ENCODE assay signal across 11 mouse cellular contexts in genomic region chr7:101472598-101473558, GRCm38 (mm10). TPM values are rescaled to one million over a fixed set of nuclear protein-coding genes. Genes with fewer than 3 reads are reported as not detected.
DNase-seq lines count a peak whose midpoint lies in the region; ATAC-seq and TF ChIP-seq lines count a peak whose summit lies in the region.
"Had no signal": no experiment of that assay in that cellular context is flagged by ENCODE, and none has a peak within 500 bp of the region (broad histone marks: within the 10 kb centered on the region; RNA-seq: fewer than 3 reads in every experiment).

No protein-coding gene starts in this region.

- no peak for DNase-seq in layer of hippocampus, adult 2 months (ENCODE audit: low spot score in 2 of 2)
- no peak for DNase-seq in layer of hippocampus, adult 8-10 months (ENCODE audit: low spot score in 2 of 2)
- DNase-seq in NIH3T3 (ENCODE audit: low read depth): peak; percentile 43
- DNase-seq in heart, postnatal 14 days: peak; percentile 69 to 70
- DNase-seq in right cerebral cortex, postnatal 10 days (ENCODE audit: low spot score in 2 of 2): no peak
- no peak for DNase-seq in left cerebral cortex, postnatal 36 days (ENCODE audit: low spot score in 2 of 2)
- DNase-seq: cerebellum, adult 8-10 months; liver had no signal

- peak overlapping the region; percentile 56; the same call in 1 of the 2 replicates for H3K27ac ChIP-seq in layer of hippocampus, adult 2 months
- H3K27ac ChIP-seq in embryonic fibroblast, embryonic 13.5 days (ENCODE audit: insufficient read depth, low read length): peak overlapping the region; percentile 23

- no peak for TF ChIP-seq POLR2A in embryonic fibroblast, embryonic 13.5 days (IDR thresholded peaks at IDR 0.05; ENCODE audit: low read depth, low read length)

- no peak for ATAC-seq in frontal cortex, adult (ENCODE audit: low TSS enrichment)

- intact Hi-C loops in heart, postnatal 14 days (cut with DNase I): loop anchor here (2.0 kb wide), 1 partner anchor 22 kb away; no protein-coding TSS in a partner anchor
- intact Hi-C loops in left cerebral cortex, postnatal 36 days (cut with DNase I): no loop called here

- peaks cover 20% of the 10 kb centered on the region; the same call in 1 of the 2 replicates for H3K4me1 ChIP-seq in embryonic fibroblast, embryonic 13.5 days (ENCODE audit: control insufficient read depth, insufficient read depth, low read length)

- no peak overlapping the region for H3K4me3 ChIP-seq in layer of hippocampus, adult 2 months
- H3K4me3 ChIP-seq in embryonic fibroblast, embryonic 13.5 days (ENCODE audit: insufficient read depth, low read length): no peak overlapping the region

- TF ChIP-seq CTCF in layer of hippocampus, adult 2 months (conservative IDR thresholded peaks at IDR 0.05): no peak
- no peak for TF ChIP-seq CTCF in embryonic fibroblast, embryonic 13.5 days (IDR thresholded peaks at IDR 0.05; ENCODE audit: borderline replicate concordance, insufficient read depth, low read length)

RNA-seq across cellular contexts. Expression of gene Pde2a, which starts 51.4 kb away (rescaled TPM):
- 100 to 1,000 TPM; 300 to 318 TPM for total RNA-seq in layer of hippocampus, adult 2 months (2021)
- 100 to 1,000 TPM; 320 to 356 (median 336) TPM for total RNA-seq in layer of hippocampus, adult 8-10 months (2022)
- polyA plus RNA-seq in embryonic fibroblast, embryonic 13.5 days (2011; ENCODE audit: insufficient read length, low read depth, missing spikeins): not detected in 2 replicates
- 10 to 100 TPM; 72.2 to 78.0 TPM for total RNA-seq in heart, postnatal 14 days (2021)
- total RNA-seq in left cerebral cortex, postnatal 36 days (2021): 100 to 1,000 TPM; 349 to 377 TPM
- polyA plus RNA-seq: G1E had no signal

Comparison
In these comparisons a context has a peak if more than half of its experiments do, and no peak if none do; other contexts are left out.
1. DNase-seq: peak in NIH3T3 (single experiment) and heart, postnatal 14 days (2 of 2); none in layer of hippocampus, adult 2 months (0 of 2), layer of hippocampus, adult 8-10 months (0 of 2), right cerebral cortex, postnatal 10 days (0 of 2) and left cerebral cortex, postnatal 36 days (0 of 2).